Mouse (Mus musculus): ENCODE data around the gene Ddx25.

DNA sequence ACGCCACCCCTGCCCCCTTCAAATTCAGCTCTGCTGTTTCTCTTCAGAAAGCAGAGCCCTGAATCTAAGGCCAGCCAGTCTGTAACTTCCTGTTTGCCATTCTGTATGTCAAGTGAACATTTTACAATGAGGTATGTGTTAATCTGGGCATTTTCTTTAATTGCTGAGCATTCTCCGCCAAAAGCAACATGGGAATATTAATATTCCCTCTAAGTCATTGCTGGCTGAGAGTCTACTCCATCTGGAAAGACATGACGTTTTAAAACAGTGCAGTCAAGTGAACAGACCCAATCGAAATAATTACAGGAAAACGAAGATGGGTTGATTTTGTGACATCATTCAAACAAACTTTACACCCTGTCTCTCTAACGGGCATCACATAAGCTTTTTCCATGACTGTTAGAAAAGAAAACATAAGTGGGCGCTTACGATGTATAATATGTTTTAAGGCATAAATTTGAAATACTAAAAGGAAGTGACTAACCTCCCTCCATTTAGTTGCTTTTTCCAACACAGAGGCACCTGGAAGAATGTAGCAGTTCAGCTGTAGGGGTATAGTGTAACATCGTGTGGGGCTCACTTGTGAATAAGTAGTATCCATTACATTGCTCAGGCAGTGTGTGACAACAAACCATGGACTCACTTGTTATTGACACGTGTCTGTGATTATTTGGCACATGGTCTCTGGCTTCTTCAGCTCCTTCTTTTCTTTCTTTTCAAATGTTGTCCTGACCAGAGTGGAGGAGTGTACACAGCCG is 67.0 kb downstream of the Ddx25 start:
- TF ChIP-seq CTCF (conservative IDR thresholded peaks at IDR 0.05; ENCODE audit: insufficient read depth, insufficient read length, low read depth, low read length) (no peak), POLR2A (IDR thresholded peaks at IDR 0.05; ENCODE audit: low read depth, low read length) (no peak)
